Mouse (Mus musculus): ENCODE measurements around the gene D6Wsu163e. TPM values are rescaled to one million over a fixed set of nuclear protein-coding genes. Genes with fewer than 3 reads are reported as not detected.

The D6Wsu163e gene
- polyA plus RNA-seq, 1 experiment from 2014 or later: 17.8 TPM

DNA sequence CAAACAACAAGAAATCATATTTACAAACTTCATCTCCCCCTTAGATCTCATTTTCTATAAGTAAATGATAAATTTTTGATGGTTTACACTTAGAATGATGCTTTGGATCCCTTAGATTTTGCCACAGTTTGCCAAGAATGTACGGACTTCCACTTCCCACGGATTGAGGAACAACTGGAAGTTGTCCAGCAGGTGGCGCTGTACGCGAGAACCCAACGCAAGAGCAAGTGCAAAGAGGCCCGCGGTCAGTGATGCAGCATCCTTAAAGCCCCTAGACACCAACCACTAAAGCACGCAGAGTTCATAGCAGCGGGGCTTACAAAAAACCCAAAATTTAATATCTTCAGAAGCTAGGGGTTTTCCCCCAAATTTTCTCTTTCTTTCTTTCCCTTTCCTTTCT is 16.0 kb downstream of the D6Wsu163e start:
- Histone ChIP-seq H3K4me1 (no peaks in the 10 kb centered on the region), H3K4me2 (no peak overlapping the region), H3K27ac (no peak overlapping the region), H3K9me3 (no peaks in the 10 kb centered on the region), H3K27me3 (no peaks in the 10 kb centered on the region), H3K36me3 (peaks cover 16% of the 10 kb centered on the region), H3K9ac (no peak overlapping the region), H3K4me3 (no peak overlapping the region)
- WGBS: 6% methylated on average over 10 of the region's 10 CpGs
- ATAC-seq (ENCODE audit: insufficient number of reproducible peaks, insufficient read depth, low FRiP score, low TSS enrichment, low read depth): no peak

- H3K9me3 ChIP-seq: no peaks in the 10 kb centered on the region
- no peak overlapping the region for H3K4me2 ChIP-seq
- H3K4me1 ChIP-seq: no peaks in the 10 kb centered on the region
- no peak for ATAC-seq (ENCODE audit: insufficient number of reproducible peaks, insufficient read depth, low FRiP score, low TSS enrichment, low read depth)
- no peak overlapping the region for H3K4me3 ChIP-seq
- H3K36me3 ChIP-seq: peaks cover 13% of the 10 kb centered on the region; the same call in 1 of the 2 replicates
- WGBS: 77% methylated on average over 8 of the region's 8 CpGs
- H3K9ac ChIP-seq: no peak overlapping the region
- H3K27ac ChIP-seq: no peak overlapping the region
- no peaks in the 10 kb centered on the region for H3K27me3 ChIP-seq
Observed at GRCm38 (mm10) chr6:126961371-126962018, 21.7 kb downstream of the D6Wsu163e start.

- 87% methylated on average over 5 of the region's 5 CpGs for WGBS
- no peak overlapping the region for H3K4me2 ChIP-seq
- no peaks in the 10 kb centered on the region for H3K9me3 ChIP-seq
- H3K27me3 ChIP-seq: no peaks in the 10 kb centered on the region
- no peak for ATAC-seq (ENCODE audit: insufficient number of reproducible peaks, insufficient read depth, low FRiP score, low TSS enrichment, low read depth)
- H3K9ac ChIP-seq: no peak overlapping the region
- no peaks in the 10 kb centered on the region for H3K4me1 ChIP-seq
- H3K27ac ChIP-seq: no peak overlapping the region
- 0 out of 2 replicates have a peak, but pooled peaks cover 6% of the 10 kb centered on the region for H3K36me3 ChIP-seq
- no peak overlapping the region for H3K4me3 ChIP-seq
Observed at GRCm38 (mm10) chr6:126962709-126963108, 22.9 kb downstream of the D6Wsu163e start.

DNA sequence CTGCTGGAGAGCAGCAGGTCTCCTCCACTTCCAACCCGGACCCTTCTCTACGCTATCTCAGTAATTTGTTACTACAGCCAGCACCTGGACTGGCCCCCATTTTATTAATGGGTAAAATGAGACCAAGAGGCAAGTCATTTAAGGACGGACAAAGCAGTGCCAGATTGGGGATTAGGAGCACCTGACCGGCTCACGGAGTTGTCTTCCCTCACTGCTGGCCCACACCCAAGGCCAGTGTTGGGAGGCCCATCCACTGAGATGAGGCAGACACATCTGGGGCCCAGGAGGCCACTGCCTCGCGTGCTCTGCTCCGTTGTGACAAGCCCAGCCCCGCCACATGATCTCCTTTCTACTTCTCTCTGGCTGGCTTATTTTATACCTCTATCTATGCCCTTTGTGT is 23.7 kb downstream of the D6Wsu163e start:
- no peak overlapping the region for H3K4me3 ChIP-seq
- no peak overlapping the region for H3K27ac ChIP-seq
- H3K36me3 ChIP-seq: 0 out of 2 replicates have a peak, but pooled peaks cover 6% of the 10 kb centered on the region
- H3K9me3 ChIP-seq: no peaks in the 10 kb centered on the region
- no peak overlapping the region for H3K9ac ChIP-seq
- no peaks in the 10 kb centered on the region for H3K4me1 ChIP-seq
- WGBS: 72% methylated on average over 9 of the region's 9 CpGs
- ATAC-seq (ENCODE audit: insufficient number of reproducible peaks, insufficient read depth, low FRiP score, low TSS enrichment, low read depth): no peak
- H3K27me3 ChIP-seq: no peaks in the 10 kb centered on the region
- no peak overlapping the region for H3K4me2 ChIP-seq

- no peak for ATAC-seq (ENCODE audit: insufficient number of reproducible peaks, insufficient read depth, low FRiP score, low TSS enrichment, low read depth)
- H3K27ac ChIP-seq: no peak overlapping the region
- WGBS: 85% methylated on average over 14 of the region's 14 CpGs
Observed at GRCm38 (mm10) chr6:126966241-126967026, 26.7 kb downstream of the D6Wsu163e start.

DNA sequence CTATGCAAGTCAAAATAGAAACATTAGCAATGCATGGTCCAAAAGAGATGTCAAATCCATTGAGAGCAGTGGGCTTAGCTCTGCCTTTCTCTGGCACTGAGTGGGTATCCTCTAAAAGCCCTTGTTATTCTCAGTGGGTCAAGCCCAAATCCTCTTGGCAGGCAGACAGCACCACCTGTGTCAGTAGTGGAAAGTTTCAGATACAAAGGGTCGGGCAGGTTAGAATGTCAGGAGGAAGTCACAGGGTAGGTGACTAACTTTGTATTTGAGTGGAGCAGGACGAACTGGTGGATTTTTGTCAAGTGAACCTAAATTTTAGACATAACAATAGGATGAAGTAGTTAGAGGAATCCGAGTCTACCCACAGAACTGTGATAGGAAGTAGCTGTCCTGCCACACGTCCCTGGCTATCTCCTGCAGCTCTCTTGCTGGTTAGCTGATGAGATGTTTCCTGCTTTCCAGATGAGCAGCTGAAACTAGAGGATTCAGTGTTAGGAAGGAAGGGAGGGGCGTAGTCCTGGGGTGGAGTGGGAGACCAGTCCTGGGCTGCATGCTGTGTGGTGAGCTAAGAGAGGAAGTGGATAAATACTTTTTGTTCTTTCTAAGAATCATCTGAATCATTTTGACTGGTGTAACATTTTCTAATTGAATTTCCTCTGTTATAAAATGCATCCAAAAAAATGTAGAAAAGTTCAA is 41.9 kb downstream of the D6Wsu163e start:
- 45% methylated on average over 5 of the region's 5 CpGs for WGBS
- no peak for ATAC-seq (ENCODE audit: insufficient number of reproducible peaks, insufficient read depth, low FRiP score, low TSS enrichment, low read depth)
- 0 out of 2 replicates have a peak, but pooled peaks cover under 1% of the 10 kb centered on the region for H3K36me3 ChIP-seq
- no peak overlapping the region for H3K4me3 ChIP-seq
- no peaks in the 10 kb centered on the region for H3K9me3 ChIP-seq
- no peak overlapping the region for H3K4me2 ChIP-seq
- no peaks in the 10 kb centered on the region for H3K27me3 ChIP-seq
- H3K9ac ChIP-seq: no peak overlapping the region
- no peaks in the 10 kb centered on the region for H3K4me1 ChIP-seq
- H3K27ac ChIP-seq: no peak overlapping the region

More at GRCm38 (mm10) chr6:126966241-126967026, 26.7 kb downstream of the D6Wsu163e start:
- Histone ChIP-seq H3K36me3 (0 out of 2 replicates have a peak, but pooled peaks cover 6% of the 10 kb centered on the region), H3K27me3 (no peaks in the 10 kb centered on the region), H3K4me1 (peaks cover 9% of the 10 kb centered on the region; the same call in 1 of the 2 replicates), H3K9me3 (no peaks in the 10 kb centered on the region), H3K4me3 (no peak overlapping the region), H3K9ac (no peak overlapping the region), H3K4me2 (no peak overlapping the region)

DNA sequence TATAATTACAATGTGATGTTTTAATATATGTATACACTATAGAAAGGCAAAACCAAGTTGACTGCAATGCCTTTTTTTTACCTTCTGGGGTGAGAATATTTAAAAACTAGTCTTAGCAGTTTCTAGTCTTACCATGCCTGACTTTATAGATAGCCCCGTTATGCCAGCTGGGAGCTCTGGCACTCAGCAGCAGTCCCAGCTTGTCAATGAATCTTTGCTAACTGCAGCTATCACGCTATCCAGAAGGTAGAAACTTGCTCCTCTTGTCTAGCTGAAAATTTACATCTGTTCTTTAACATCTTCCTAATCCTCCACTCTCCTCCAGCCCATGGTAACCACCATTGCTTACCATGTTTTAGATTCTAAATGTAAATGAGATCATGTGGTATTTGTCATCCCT is 53.9 kb downstream of the D6Wsu163e start:
- Histone ChIP-seq H3K9me3 (no peaks in the 10 kb centered on the region), H3K27me3 (no peaks in the 10 kb centered on the region; the same call in 1 of the 2 replicates), H3K4me2 (no peak overlapping the region), H3K27ac (no peak overlapping the region), H3K4me3 (no peak overlapping the region), H3K36me3 (no peaks in the 10 kb centered on the region), H3K9ac (no peak overlapping the region), H3K4me1 (no peaks in the 10 kb centered on the region)
- 61% methylated on average over 2 of the region's 2 CpGs for WGBS
- ATAC-seq (ENCODE audit: insufficient number of reproducible peaks, insufficient read depth, low FRiP score, low TSS enrichment, low read depth): no peak

DNA sequence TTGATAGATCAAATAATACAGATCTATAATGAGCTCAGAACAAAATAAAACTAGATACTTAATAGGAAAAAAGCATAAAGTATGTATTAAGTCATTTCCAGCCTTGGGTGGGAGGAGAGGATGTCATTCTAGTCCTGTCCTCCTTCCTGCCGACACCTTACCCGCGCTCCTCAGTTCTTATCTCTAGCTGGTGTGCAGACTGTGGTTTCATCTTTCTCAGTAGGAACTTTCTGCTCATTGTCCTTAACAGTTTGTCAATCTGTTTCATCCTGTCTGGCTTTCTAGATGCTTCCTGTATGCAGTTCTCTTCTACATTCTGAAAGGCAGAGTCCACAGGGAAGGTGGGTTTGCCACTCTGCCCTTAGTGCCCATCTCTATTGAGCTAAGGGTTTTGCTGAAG is 55.7 kb downstream of the D6Wsu163e start:
- Histone ChIP-seq H3K27ac (no peak overlapping the region), H3K4me3 (no peak overlapping the region), H3K27me3 (no peaks in the 10 kb centered on the region), H3K9ac (no peak overlapping the region), H3K9me3 (no peaks in the 10 kb centered on the region), H3K4me1 (no peaks in the 10 kb centered on the region), H3K4me2 (no peak overlapping the region), H3K36me3 (no peaks in the 10 kb centered on the region)
- 91% methylated on average over 3 of the region's 3 CpGs for WGBS
- ATAC-seq (ENCODE audit: insufficient number of reproducible peaks, insufficient read depth, low FRiP score, low TSS enrichment, low read depth): no peak

- no peak overlapping the region for H3K27ac ChIP-seq
- 67% methylated on average over 5 of the region's 5 CpGs for WGBS
Observed at GRCm38 (mm10) chr6:126996399-126996798, 56.6 kb downstream of the D6Wsu163e start.

GRCm38 (mm10) chr6:127005646-127006045 is 65.9 kb downstream of the D6Wsu163e start:
- H3K27ac ChIP-seq: no peak overlapping the region
- WGBS: 86% methylated on average over 3 of the region's 3 CpGs
- no peaks in the 10 kb centered on the region for H3K9me3 ChIP-seq
- no peak for ATAC-seq (ENCODE audit: insufficient number of reproducible peaks, insufficient read depth, low FRiP score, low TSS enrichment, low read depth)
- no peak overlapping the region for H3K4me2 ChIP-seq
- H3K36me3 ChIP-seq: no peaks in the 10 kb centered on the region
- H3K4me3 ChIP-seq: no peak overlapping the region
- H3K4me1 ChIP-seq: no peaks in the 10 kb centered on the region
- H3K9ac ChIP-seq: no peak overlapping the region
- H3K27me3 ChIP-seq: no peaks in the 10 kb centered on the region

More at GRCm38 (mm10) chr6:126996399-126996798, 56.6 kb downstream of the D6Wsu163e start:
- no peak overlapping the region for H3K4me2 ChIP-seq
- no peaks in the 10 kb centered on the region for H3K4me1 ChIP-seq
- no peak for ATAC-seq (ENCODE audit: insufficient number of reproducible peaks, insufficient read depth, low FRiP score, low TSS enrichment, low read depth)
- no peak overlapping the region for H3K4me3 ChIP-seq
- no peaks in the 10 kb centered on the region for H3K27me3 ChIP-seq
- H3K9me3 ChIP-seq: no peaks in the 10 kb centered on the region
- H3K9ac ChIP-seq: no peak overlapping the region
- H3K36me3 ChIP-seq: no peaks in the 10 kb centered on the region

DNA sequence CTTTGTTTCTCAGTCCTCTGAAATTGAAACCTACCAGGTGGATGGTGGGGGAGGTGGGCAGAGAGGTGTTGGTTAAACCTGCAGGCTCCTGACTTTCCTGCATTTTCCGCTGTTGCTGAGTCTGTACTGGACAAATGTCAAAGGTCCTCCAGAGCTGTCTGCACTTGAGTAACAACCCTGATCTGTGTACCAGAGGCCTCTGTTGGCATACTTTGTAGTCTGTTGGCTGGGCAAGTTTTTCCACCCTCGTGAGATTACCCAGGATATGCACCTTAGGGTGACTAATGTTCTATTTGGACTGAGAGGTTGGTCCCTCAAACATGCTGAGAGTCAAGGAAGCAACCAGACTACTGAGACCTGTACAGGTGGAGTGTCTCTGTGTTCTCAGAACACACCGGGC is 66.8 kb downstream of the D6Wsu163e start:
- WGBS: 80% methylated on average over 3 of the region's 3 CpGs
- H3K4me3 ChIP-seq: no peak overlapping the region
- H3K36me3 ChIP-seq: no peaks in the 10 kb centered on the region
- no peak overlapping the region for H3K4me2 ChIP-seq
- no peak for ATAC-seq (ENCODE audit: insufficient number of reproducible peaks, insufficient read depth, low FRiP score, low TSS enrichment, low read depth)
- no peaks in the 10 kb centered on the region for H3K27me3 ChIP-seq
- H3K9me3 ChIP-seq: no peaks in the 10 kb centered on the region
- H3K27ac ChIP-seq: no peak overlapping the region
- no peak overlapping the region for H3K9ac ChIP-seq
- H3K4me1 ChIP-seq: no peaks in the 10 kb centered on the region

All from embryonic facial prominence, embryonic 13.5 days (tissue).